Mouse (Mus musculus) ES-E14 (cell line): ENCODE results near the gene Gps2.

Experiments used
- CHD2 ChIP-seq: IDR thresholded peaks from 2 replicates; pipeline ENCODE4 v1.6.1; 2014; ENCODE audit warnings: mild to moderate bottlenecking, low read depth, low read length, inconsistent platforms
- HCFC1 ChIP-seq: IDR thresholded peaks from 2 replicates; pipeline ENCODE4 v1.6.1; 2012; ENCODE audit warnings: low read length, inconsistent platforms, borderline replicate concordance; ENCODE audit not compliant: insufficient read depth
- MAFK ChIP-seq: IDR thresholded peaks from 2 replicates; pipeline ENCODE4 v1.6.1; 2014; ENCODE audit warnings: mild to moderate bottlenecking, low read depth, low read length, inconsistent platforms; ENCODE audit not compliant: insufficient read depth
- ZNF384 ChIP-seq: IDR thresholded peaks from 2 replicates; pipeline ENCODE4 v1.6.1; 2012; ENCODE audit warnings: low read depth, low read length, inconsistent platforms

- TF ChIP-seq CHD2 (no peak), ZNF384 (no peak), HCFC1 (no peak), MAFK (no peak)
These were observed 23.7 kb downstream of the Gps2 start for GRCm38 (mm10) chr11:69937385-69937784.
